Mouse (Mus musculus): ENCODE results near the gene Trip6.

Gene Trip6

GRCm38 (mm10) chr5:137314193-137315083 is at the start of gene Trip6:
Gene Trip6 (minus strand): TSS chr5:137314404.
- no peak for DNase-seq (ENCODE audit: low read depth)

GRCm38 (mm10) chr5:137358382-137358781 is 44.2 kb upstream of the Trip6 start:
- DNase-seq (ENCODE audit: low read depth) = no peak

GRCm38 (mm10) chr5:137354091-137354490 is 39.9 kb upstream of the Trip6 start:
- no peak for DNase-seq (ENCODE audit: low read depth)

DNA sequence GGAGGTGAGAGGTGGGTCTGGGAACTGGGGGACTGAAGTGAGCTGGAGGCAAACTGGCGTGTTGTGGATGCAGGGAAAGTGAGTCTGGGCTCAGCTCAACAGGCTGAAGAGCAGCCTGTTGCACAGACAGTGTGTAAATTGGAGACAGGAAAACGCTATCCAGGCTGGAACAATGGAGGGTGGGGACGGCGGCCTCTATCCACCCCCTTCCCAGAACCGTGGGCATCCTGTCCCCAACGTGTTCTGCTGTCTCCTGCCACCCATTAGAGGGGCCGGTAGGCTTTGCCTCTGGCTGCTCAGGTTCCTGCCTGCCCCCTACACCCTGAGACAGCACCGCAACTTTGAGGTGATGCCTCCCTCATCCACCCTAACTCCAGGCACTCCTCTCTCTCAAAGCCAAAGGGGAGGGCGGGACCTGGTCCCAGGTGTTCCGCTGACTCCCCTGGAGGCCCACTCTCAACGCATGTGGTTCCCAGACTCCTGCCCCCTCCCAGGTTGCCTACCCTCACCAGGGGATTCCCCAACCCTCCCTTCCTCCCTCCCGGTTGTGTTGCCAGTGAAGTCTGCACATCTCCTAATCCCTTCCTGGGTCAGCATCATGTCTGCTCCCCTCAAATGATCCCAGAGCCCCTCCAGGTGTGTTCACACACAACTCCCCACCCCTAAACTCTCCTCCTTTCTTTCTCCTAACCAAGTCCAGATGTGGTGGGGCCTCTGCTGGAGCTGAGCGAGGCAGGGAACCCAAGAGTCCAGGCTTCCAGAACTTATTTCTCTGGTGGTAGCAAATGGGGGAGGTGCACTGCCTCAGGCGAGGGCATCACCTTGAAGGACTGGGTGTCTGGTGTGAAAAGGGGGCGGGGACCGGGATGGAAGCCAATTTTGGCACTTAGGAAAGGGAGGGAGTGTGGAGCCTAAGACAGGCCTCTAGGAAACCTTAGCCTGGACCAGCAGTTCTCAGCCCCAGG is 38.1 kb upstream of the Trip6 start:
- DNase-seq (ENCODE audit: low read depth) = no peak

GRCm38 (mm10) chr5:137351394-137351793 is 37.2 kb upstream of the Trip6 start:
- DNase-seq (ENCODE audit: low read depth) = no peak

GRCm38 (mm10) chr5:137351058-137351380 is 36.8 kb upstream of the Trip6 start:
- DNase-seq (ENCODE audit: low read depth) = no peak

- DNase-seq (ENCODE audit: low read depth) = no peak
These were observed 36.2 kb upstream of the Trip6 start for GRCm38 (mm10) chr5:137350205-137351057.

GRCm38 (mm10) chr5:137349384-137350204 is 35.4 kb upstream of the Trip6 start, which contains the start of gene Ephb4:
Gene Ephb4 (plus strand): TSS chr5:137350109.
- DNase-seq (ENCODE audit: low read depth) = no peak

DNA sequence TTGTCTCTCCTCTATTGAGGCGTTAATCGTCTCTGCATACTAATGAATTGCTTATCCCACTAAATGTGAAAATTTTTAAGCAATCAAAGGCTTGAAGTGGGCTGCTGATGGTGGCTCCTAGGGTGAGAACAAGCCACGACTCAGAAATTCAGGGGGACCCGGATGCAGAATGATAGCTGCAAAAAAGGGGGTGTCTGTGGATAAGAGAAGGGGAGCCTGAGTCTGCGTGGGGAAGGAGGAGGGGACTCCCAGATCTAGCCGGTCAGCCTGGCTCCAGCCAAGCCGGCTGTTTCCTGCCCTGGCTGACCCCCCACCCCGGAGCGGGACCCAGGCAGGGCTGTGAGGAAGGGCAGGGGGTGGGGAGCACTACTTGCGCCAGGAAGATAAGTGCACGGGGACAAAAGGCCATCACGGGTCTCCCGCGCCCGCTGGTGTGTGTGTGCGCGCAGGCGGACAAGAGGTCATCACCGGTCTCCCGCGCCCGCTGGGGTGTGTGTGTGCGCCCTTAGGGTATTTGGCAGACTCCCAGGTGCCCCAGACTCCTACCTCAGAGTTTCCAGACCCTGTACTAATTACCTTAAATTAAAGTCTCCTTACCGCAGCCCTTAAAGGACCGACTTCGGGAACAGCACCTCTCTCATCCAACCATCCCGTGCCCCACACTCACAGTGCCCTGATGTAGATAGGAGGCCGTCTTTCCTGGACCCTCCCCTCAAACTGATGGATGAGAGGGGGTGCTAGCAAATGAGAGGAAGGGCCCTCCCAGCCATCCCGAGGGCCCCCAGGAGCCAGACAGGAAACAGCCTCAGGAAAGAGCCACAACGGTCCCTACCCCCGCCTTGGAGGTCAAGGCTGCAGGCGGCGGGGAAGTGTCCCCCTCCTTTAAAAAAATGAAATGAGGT is 34.5 kb upstream of the Trip6 start:
- no peak for DNase-seq (ENCODE audit: low read depth)

DNA sequence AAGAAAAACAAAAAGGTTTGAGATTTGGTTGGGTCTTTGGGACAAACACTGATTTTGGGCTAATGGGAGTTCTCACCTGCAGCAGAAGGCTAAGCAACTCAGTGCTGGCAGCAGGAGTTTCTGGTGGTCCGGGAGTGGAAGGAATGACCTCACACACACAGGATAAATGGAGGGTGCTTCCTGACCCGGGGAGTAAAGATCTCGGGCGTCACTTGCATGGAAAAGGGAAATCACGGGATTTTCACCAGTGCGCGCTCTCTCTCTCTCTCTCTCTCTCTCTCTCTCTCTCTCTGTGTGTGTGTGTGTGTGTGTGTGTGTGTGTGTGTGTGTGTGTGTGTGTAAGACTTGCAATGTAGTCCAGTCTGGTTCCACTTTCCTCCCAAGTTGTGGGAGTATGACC is 33.7 kb upstream of the Trip6 start:
- DNase-seq (ENCODE audit: low read depth) = no peak

DNA sequence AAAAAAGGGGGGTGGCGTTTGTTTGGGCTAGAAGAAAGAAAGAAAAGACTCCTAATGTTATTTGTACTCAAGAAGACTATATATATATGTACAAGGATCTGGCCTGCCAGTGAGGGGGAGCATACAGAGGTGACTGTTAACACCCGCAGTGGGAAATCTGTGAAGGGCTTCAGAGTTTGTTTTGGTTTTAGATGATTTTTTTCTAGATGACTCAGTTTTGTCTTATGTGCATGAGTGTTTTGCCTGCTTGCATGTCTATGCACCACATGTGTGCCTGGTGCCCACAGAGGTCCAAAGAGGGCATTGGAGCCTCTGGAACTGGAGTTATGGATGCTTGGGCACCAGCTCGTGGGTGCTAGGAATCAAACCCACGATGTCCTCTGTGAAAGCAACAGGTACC is 32.8 kb upstream of the Trip6 start:
- no peak for DNase-seq (ENCODE audit: low read depth)

DNA sequence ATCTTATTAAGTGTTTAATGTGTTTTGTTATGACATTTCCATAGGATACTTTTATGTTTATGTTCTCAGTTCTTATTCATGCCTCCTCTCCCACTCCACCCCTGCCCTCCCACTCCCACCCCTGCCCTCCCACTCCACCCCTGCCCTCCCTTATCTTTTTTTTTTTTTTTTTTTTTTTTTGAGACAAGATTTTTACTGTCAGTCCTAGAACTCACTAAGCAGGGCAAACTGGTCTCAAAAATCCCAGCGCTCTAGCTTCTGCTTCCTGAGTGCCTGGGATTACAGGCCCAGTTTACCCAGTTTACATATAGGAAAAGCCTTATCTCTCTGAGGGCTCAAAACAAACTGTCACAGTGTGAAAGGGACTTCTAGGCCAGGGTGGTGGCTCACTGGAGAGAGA is 32.2 kb upstream of the Trip6 start:
- no peak for DNase-seq (ENCODE audit: low read depth)

GRCm38 (mm10) chr5:137345821-137346220 is 31.6 kb upstream of the Trip6 start:
- no peak for DNase-seq (ENCODE audit: low read depth)

GRCm38 (mm10) chr5:137343869-137344268 is 29.7 kb upstream of the Trip6 start:
- DNase-seq (ENCODE audit: low read depth) = no peak

- no peak for DNase-seq (ENCODE audit: low read depth)
These were observed 29.2 kb upstream of the Trip6 start for GRCm38 (mm10) chr5:137343412-137343811.

DNA sequence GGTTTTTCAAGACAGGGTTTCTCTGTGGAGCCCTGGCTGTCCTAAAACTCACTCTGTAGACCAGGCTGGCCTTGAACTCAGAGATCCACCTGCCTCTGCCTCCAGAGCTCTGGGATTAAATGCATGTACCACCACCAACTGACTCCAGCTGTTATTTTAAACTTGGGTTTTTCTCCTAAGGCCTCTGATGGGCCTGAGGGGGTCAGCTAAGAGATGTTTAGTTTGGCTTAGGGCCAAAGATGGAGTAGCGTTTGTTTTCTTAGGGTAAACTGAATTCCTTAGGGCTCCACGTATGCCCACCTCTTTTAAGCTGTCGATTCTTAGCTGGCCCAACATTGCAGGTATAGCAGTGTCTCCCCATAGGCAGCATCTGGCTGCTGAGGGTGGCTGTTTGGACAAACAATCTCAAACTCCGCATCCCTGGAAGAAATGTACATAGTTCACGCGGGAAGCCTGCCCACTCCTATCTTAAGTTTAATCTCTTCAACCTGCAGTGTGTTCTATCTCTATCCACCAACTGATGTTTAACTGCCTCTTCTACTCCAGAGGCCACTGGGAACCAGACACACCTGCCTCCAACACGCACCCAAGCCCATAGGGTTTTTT is 28.3 kb upstream of the Trip6 start:
- DNase-seq (ENCODE audit: low read depth) = no peak

GRCm38 (mm10) chr5:137340222-137340621 is 26.0 kb upstream of the Trip6 start:
- no peak for DNase-seq (ENCODE audit: low read depth)

DNA sequence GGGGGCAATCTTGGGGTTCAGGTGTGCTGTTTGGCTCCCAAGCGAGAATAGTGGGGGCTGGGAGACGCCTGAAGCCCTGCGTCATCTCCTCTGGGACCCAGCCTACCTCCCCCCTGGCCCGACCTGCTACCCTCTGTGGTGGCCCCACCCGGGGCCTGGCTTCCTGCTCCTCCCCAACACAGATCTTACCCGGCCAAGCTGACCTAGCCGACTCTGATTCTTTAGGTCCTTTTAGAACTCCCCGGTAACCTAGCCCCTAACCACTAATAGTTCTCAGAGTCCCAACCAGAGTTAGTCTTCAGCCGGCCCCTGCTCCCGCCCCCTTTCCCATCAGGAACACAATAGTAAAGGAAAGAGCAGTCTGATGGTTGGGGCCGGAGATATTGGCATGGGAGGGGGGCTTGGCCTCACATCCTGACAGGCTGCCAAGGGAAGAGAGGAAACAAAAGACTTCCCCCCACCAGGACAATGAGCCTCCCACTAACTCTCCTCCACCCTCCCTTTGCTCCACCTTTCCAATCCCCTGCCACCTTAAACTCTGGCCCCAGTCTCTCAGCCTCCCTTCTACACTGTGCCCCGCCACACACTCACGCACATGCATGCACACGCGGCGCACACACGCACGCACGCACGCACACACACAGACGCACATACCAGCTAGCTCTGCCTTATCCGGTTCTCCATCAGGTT is 25.2 kb upstream of the Trip6 start:
- DNase-seq (ENCODE audit: low read depth) = no peak
